Mouse (Mus musculus): ENCODE results near the gene Pef1.

Pef1 gene

DNA sequence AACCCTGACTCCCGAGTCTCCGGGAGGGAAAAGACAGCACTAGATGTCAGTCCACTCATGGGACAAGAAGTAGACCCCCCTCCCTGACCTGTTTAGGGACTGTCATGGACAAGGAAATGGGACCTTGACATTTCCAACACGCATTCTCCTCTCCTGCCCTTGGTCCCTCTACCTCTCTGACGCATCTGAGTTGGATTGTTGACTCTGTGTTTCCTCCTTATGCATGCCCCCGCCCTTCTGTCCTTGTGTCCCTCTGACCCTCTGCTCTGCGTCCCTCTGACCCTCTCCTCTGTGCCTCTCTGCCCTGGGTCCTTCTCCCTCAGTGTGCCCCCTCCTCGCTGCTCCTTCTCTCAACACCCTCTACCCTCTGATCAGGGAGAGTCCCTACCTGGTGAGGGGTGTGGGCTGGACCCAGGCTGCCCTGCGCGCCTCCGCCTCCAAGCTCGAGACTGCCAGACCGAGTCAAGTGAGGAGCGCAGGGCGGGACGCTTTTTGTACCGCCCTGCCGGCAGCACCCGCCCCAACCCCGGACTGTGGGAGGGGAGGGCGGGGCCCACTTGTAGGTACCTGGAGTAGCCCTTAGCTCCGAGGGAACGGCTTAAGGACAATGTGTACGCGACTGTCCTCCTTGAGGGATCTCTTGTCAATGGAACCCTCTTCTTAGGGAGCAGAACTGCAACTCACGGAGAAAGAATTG, 72.1 kb downstream of the Pef1 start:
- no peak for DNase-seq (ENCODE audit: low spot score)

DNA sequence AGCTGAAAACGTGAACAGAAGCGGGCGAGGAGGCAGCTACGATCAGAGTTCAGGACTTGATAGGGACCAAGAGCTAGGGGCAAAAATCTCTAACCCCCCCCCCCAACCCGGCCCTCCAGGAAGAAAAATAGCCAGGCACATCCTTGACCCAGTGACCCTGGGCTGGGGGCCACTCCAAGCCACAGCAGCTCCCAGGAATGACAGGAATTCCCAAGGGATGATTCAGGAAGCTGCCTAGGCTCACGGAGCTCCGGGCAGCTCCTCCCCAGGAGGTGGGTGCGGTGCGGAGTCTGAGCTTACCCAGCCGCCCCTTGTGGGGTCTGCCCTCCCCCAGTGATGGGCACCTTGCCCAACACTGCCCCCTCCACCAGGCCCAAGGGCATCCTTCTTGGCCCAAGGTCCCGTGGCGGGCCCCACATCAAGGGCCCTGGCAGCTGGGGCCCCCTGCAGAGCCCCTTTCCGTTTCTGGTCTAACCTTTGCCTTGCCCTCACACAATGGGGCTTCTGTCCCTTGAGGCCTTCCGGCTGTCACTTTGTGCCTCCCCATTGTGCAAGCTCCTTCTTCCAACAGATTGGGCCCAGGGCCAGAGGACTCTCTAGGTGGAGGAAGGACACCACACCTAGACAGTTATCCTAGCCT, 72.8 kb downstream of the Pef1 start, which contains the start of gene Tinagl1:
Tinagl1 (minus strand) TSS at position 51 of the 640 bp plus-strand sequence.
- DNase-seq (ENCODE audit: low spot score): no peak

GRCm38 (mm10) chr4:130176156-130176720, 73.9 kb downstream of the Pef1 start:
- no peak for DNase-seq (ENCODE audit: low spot score)

DNA sequence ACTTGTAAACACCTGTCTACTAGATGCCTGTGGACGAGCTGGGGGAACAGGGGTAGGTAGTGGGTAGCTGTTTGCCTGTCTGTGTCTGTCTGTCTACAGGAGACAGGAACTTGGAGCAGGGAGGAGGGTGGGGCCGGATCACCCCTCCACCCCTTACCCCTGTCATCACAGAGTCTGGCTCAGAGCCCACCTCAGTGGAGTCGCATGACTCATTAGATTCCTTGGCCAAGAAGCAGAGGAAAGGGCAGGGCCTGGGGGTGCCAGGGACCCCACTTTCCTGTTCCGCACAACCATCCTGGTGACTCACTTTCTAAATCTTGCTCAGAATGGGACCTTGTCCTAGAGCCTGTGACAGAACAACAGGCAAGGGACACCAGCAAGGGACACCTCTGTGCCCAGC, 74.7 kb downstream of the Pef1 start:
- DNase-seq (ENCODE audit: low spot score): no peak

DNA sequence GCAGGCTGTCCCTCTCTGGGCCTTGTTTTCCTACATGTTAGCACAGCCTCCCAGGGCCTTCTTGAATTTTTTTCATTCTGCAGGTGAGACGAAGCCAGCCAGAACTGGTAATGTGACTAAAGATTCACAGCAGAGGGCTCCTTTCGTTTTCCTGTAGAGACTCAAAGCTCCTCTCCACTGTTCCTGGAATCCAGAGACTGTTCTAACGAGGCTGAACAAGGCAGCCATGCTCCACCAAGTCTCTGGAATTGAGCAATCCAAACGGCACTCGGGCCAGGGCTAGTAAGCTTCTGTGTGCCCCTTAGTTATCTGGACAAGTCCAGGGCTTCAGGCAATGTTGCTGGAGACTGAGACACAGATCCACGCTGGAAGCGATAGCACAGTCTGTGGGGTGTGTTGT, 75.2 kb downstream of the Pef1 start:
- no peak for DNase-seq (ENCODE audit: low spot score)
